Mouse (Mus musculus) heart, postnatal 0 days (tissue): ENCODE results near the gene Cfap77. TPM values are rescaled to one million over a fixed set of nuclear protein-coding genes. Genes with fewer than 3 reads are reported as not detected.

Experiments used
- ATAC-seq: fragments of 200-750 bp; cut with Nextera tagmentation; 2 replicates; pipeline ENCODE4 v1.8.0; 2017; ENCODE audit warnings: low read depth, moderate number of reproducible peaks, moderate library complexity; ENCODE audit not compliant: insufficient read depth
- DNase-seq: peaks from one replicate; pipeline ENCODE4 v3.0.0-alpha.2; 2016; ENCODE audit warnings: low spot score
- H3K27ac ChIP-seq: fragments of 300-500 bp; sonication (generic); 2 replicates; pipeline ENCODE4 v1.5.1; 2014; ENCODE audit warnings: low read depth, mild to moderate bottlenecking
- H3K27me3 ChIP-seq: fragments of 300-500 bp; sonication (generic); 2 replicates; pipeline ENCODE4 v1.6.1; 2014; ENCODE audit warnings: low read length, mixed read lengths; ENCODE audit not compliant: control insufficient read depth, insufficient read depth
- H3K36me3 ChIP-seq: fragments of 300-500 bp; sonication (generic); replicated peaks from 2 replicates; pipeline ENCODE4 v1.6.1; 2014; ENCODE audit warnings: low read length, mixed read lengths; ENCODE audit not compliant: control insufficient read depth, insufficient read depth
- H3K4me1 ChIP-seq: fragments of 300-500 bp; sonication (generic); 2 replicates; pipeline ENCODE4 v1.6.1; 2014; ENCODE audit warnings: antibody characterized with exemption; ENCODE audit not compliant: control insufficient read depth, insufficient read depth
- H3K4me2 ChIP-seq: fragments of 300-500 bp; sonication (generic); 2 replicates; pipeline ENCODE4 v1.6.1; 2014; ENCODE audit warnings: low read depth, mild to moderate bottlenecking, low read length, moderate library complexity
- H3K4me3 ChIP-seq: fragments of 300-500 bp; sonication (generic); 2 replicates; pipeline ENCODE4 v1.5.1; 2014; ENCODE audit warnings: low read depth, low read length
- H3K9ac ChIP-seq: fragments of 300-500 bp; sonication (generic); replicated peaks from 2 replicates; pipeline ENCODE4 v1.6.1; 2014; ENCODE audit warnings: low read depth, low read length, mixed read lengths
- H3K9me3 ChIP-seq: fragments of 300-500 bp; sonication (generic); replicated peaks from 2 replicates; pipeline ENCODE4 v1.6.1; 2016; ENCODE audit warnings: low read length; ENCODE audit not compliant: control insufficient read depth
- CTCF ChIP-seq: IDR thresholded peaks from 2 replicates; pipeline ENCODE4 v1.5.1; 2016; ENCODE audit warnings: antibody characterized with exemption, control low read depth, low read depth
- EP300 ChIP-seq: IDR thresholded peaks from 2 replicates; pipeline ENCODE4 v1.6.1; 2016; ENCODE audit warnings: antibody characterized with exemption, low read depth
- WGBS: fragments of 180-500 bp; shearing (Covaris S2); extraction: QIAGEN DNeasy Blood & Tissue Kit; methylation state at CpG from one replicate; pipeline ENCODE4 v1.1.7; 2014; 5-methylcytosine and 5-hydroxymethylcytosine counted together
- polyA plus RNA-seq: library from polyadenylated mRNA; unstranded; fragments of >200 nt; fragmentation: Nextera tagmentation; extraction: Ambion mirVana; gene quantifications from 2 replicates; pipeline ENCODE4 v1.2.1, GENCODE M21; 2015
- total RNA-seq: library from RNA; depleted of rRNA; stranded (reverse); fragments of >200 nt; gene quantifications from 2 replicates; pipeline ENCODE4 v1.2.3, GENCODE M21; 2014; ENCODE audit warnings: low replicate concordance

Cfap77 gene
- total and polyA plus RNA-seq, 2 experiments from 2014 or later, result 0.11 TPM; not detected in 1

- ATAC-seq (no peak), DNase-seq (no peak)
- TF ChIP-seq EP300 (no peak), CTCF (no peak)
- H3K9me3 ChIP-seq, result no peaks in the 10 kb centered on the region
- 0 out of 2 replicates have a peak, but pooled peaks cover 8% of the 10 kb centered on the region for H3K36me3 ChIP-seq
- peaks cover 9% of the 10 kb centered on the region; the same call in 1 of the 2 replicates for H3K4me1 ChIP-seq
- WGBS, result 11% methylated on average over 25 of the region's 25 CpGs
- H3K4me3 ChIP-seq, result peak overlapping the region; percentile 37
- H3K27me3 ChIP-seq, result peaks cover 86% of the 10 kb centered on the region
- no peak overlapping the region for H3K9ac ChIP-seq
- no peak overlapping the region for H3K27ac ChIP-seq
- H3K4me2 ChIP-seq, result no peak overlapping the region
Measured at GRCm38 (mm10) chr2:28909818-28910710, 144.8 kb downstream of the Cfap77 start.

DNA sequence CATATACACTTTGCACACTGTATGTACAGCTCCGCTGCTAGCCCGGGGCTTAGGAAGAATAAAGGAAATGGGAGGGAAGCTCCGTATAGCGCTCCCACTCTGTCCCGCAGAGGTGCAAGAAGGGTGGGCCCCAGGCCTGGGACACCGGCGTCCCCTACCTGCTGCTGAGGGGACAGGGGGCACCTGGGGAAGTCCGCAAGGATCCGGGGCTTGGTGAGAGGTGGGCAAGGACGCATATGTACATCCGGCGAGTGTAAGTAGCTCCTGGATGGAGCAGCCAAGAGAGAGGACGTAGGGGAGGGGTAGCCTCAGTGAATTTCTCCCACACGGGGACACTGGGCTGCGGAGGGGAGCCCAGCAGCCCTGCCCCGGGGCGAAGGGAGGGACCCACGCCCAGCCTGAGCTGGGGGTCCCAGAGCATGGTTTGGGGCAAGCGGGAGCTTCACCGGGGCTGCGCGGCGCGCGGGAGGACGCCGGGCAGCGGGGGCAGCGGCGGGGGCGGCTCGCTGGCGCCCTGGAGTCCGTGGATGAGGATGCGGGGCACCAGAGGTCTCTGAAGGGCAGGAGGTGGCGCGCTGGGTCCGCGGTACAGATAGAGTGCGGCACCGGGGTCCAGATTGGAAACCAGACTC, 145.6 kb downstream of the Cfap77 start:
- Histone ChIP-seq H3K4me1 (peaks cover 9% of the 10 kb centered on the region; the same call in 1 of the 2 replicates), H3K36me3 (0 out of 2 replicates have a peak, but pooled peaks cover 13% of the 10 kb centered on the region), H3K27ac (no peak overlapping the region), H3K4me2 (peak overlapping the region; percentile 59), H3K4me3 (peak overlapping the region; percentile 37), H3K27me3 (peaks cover 78% of the 10 kb centered on the region), H3K9ac (no peak overlapping the region), H3K9me3 (no peaks in the 10 kb centered on the region)
- no peak for ATAC-seq
- 3% methylated on average over 41 of the region's 41 CpGs for WGBS
- no peak for TF ChIP-seq EP300
- TF ChIP-seq CTCF, result no peak
- DNase-seq, result no peak

GRCm38 (mm10) chr2:28908389-28909153, 146.3 kb downstream of the Cfap77 start:
- TF ChIP-seq CTCF (no peak), EP300 (no peak)
- DNase-seq (peak; percentile 39), ATAC-seq (peak; percentile 70; the same call in 1 of the 2 replicates)
- peak overlapping the region; percentile 59 for H3K4me2 ChIP-seq
- H3K9me3 ChIP-seq, result no peaks in the 10 kb centered on the region
- H3K27me3 ChIP-seq, result peaks cover 71% of the 10 kb centered on the region
- H3K36me3 ChIP-seq, result 0 out of 2 replicates have a peak, but pooled peaks cover 13% of the 10 kb centered on the region
- peaks cover 9% of the 10 kb centered on the region; the same call in 1 of the 2 replicates for H3K4me1 ChIP-seq
- no peak overlapping the region for H3K9ac ChIP-seq
- H3K4me3 ChIP-seq, result peak overlapping the region; percentile 37
- under 1% methylated on average over 39 of the region's 39 CpGs for WGBS
- H3K27ac ChIP-seq, result no peak overlapping the region

DNA sequence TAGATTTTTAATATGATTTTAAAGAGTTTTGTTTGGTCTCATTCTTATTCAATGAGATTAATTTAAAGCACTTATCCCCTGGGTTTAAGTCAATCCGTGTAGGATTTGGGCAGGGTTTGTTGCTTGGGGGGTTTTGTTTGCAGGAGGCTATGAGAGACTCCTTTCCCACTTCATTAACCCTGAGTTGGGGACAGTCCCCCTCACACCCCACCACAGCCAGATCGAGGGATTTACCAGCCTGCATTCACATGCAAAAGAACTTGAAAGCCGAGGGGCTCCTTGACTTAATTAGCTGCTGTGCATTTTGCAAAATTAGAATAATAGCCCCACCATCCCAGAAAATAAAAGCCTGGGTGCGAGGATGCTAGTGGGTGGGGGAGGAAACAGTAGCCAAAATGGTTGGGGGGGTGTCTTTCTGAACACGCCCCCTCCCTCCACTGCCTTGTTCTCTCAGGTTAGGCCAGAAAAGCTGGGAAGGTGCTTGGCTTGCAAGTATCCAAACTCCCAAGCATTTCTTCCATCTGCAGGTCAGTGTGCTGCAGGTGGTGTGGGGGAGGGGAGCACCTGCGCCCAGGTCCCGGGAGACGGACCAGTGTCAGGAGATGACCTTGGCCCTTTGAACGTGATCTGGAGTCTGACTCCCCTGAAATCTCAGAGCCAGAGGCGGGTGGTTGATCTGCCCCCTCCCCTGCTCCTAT, 147.0 kb downstream of the Cfap77 start:
- Histone ChIP-seq H3K27ac (no peak overlapping the region), H3K4me2 (peak overlapping the region; percentile 59), H3K9ac (no peak overlapping the region), H3K36me3 (0 out of 2 replicates have a peak, but pooled peaks cover 13% of the 10 kb centered on the region), H3K4me1 (peaks cover 9% of the 10 kb centered on the region; the same call in 1 of the 2 replicates), H3K4me3 (peak overlapping the region; percentile 37), H3K27me3 (peaks cover 64% of the 10 kb centered on the region), H3K9me3 (no peaks in the 10 kb centered on the region)
- DNase-seq, result no peak
- no peak for ATAC-seq
- WGBS, result 17% methylated on average over 10 of the region's 10 CpGs
- TF ChIP-seq CTCF (no peak), EP300 (no peak)

DNA sequence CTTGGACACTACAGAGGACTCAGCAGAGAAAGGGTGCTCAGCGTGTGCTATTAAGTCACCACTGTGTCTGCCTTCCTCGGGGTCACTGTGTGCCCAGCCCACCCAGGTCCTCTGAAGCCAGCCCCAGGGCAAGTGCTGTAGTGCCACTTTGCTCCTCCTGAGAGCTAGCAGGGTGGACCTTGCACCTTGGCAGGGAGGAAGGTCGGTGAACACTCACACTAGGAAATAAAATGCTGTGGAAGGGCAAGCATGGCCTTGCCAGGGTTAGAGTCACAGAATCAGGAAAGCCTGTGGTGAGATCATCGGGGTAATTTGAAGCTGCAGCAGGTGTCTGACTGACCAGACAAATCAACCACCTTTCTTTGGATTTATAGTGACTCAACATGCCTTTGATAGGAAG, 149.3 kb downstream of the Cfap77 start:
- ATAC-seq (no peak), DNase-seq (no peak)
- no peak overlapping the region for H3K9ac ChIP-seq
- H3K27ac ChIP-seq, result no peak overlapping the region
- 0 out of 2 replicates have a peak, but pooled peaks cover 15% of the 10 kb centered on the region for H3K36me3 ChIP-seq
- no peak overlapping the region for H3K4me2 ChIP-seq
- peaks cover 41% of the 10 kb centered on the region for H3K27me3 ChIP-seq
- H3K4me1 ChIP-seq, result peaks cover 9% of the 10 kb centered on the region; the same call in 1 of the 2 replicates
- 83% methylated on average over 4 of the region's 4 CpGs for WGBS
- TF ChIP-seq EP300 (no peak), CTCF (no peak)
- no peaks in the 10 kb centered on the region for H3K9me3 ChIP-seq
- H3K4me3 ChIP-seq, result no peak overlapping the region
